8 mouse cellular contexts compared by ENCODE assay signal in the genomic region with DNA sequence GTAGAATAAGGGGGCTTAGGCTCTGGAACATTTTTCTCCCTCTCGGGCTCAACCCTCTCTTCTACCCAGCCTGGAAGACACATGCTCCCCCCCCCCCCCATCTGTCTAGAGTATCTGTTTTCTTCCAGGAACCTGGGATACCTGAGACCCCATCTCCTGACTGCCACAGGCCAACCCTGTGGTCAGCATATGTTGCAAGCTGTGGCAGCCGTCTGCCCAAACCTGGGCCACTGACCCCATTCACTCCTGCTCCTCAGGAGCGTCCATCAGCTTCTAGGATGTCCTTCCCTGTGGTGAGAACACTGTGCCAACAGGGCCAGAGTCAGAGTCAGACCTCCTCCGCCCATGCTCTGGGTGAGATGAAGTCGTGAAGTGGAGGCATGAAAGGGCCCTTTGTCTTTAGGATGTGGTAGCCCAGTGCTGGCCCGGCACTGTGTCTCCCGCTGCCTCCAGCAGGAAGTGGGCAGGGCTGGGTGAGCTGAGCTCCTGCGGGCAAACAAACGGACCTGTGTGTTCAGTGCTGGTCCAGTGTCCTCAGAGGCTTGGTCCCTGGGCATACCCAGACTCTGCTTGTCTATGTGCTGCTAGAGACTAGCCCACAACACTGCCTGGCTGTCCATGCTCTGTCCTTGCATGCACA.
DNase-seq lines count a peak whose midpoint lies in the region; ATAC-seq and TF ChIP-seq lines count a peak whose summit lies in the region.

No protein-coding gene starts in this region.

- no peaks in the 10 kb centered on the region for H3K9me3 ChIP-seq in forebrain, embryonic 10.5 days
- H3K9me3 ChIP-seq in forebrain, embryonic 11.5 days (ENCODE audit: control insufficient read depth, low read length), result no peaks in the 10 kb centered on the region
- H3K9me3 ChIP-seq in embryonic facial prominence, embryonic 15.5 days (replicated peaks), result no peaks in the 10 kb centered on the region

- peak overlapping the region; percentile 21; the same call in 1 of the 2 replicates for H3K27ac ChIP-seq in forebrain, embryonic 10.5 days
- no peak overlapping the region for H3K27ac ChIP-seq in forebrain, embryonic 11.5 days (ENCODE audit: low read depth, low read length)
- no peak overlapping the region for H3K27ac ChIP-seq in embryonic facial prominence, embryonic 15.5 days (replicated peaks)

- 58% methylated on average over 9 of the region's 9 CpGs for WGBS in forebrain, embryonic 10.5 days
- WGBS in forebrain, embryonic 11.5 days, result 57% methylated on average over 9 of the region's 9 CpGs
- 40% methylated on average over 9 of the region's 9 CpGs for WGBS in embryonic facial prominence, embryonic 15.5 days

- peaks cover 52% of the 10 kb centered on the region for H3K79me2 ChIP-seq in C2C12 (ENCODE audit: control insufficient read depth, insufficient read depth)

- H3K4me3 ChIP-seq in forebrain, embryonic 10.5 days, result no peak overlapping the region
- no peak overlapping the region for H3K4me3 ChIP-seq in forebrain, embryonic 11.5 days (ENCODE audit: low read depth, low read length)
- H3K4me3 ChIP-seq in C2C12 (ENCODE audit: insufficient read depth, poor library complexity, severe bottlenecking), result no peak overlapping the region
- H3K4me3 ChIP-seq in embryonic facial prominence, embryonic 15.5 days (replicated peaks), result no peak overlapping the region

- H3K27me3 ChIP-seq in forebrain, embryonic 10.5 days (ENCODE audit: poor library complexity, severe bottlenecking), result no peaks in the 10 kb centered on the region
- no peaks in the 10 kb centered on the region for H3K27me3 ChIP-seq in forebrain, embryonic 11.5 days (ENCODE audit: control insufficient read depth, insufficient read depth, low read length)
- no peaks in the 10 kb centered on the region for H3K27me3 ChIP-seq in C2C12 (ENCODE audit: control insufficient read depth, insufficient read depth, insufficient read length)
- no peaks in the 10 kb centered on the region for H3K27me3 ChIP-seq in embryonic facial prominence, embryonic 15.5 days

- TF ChIP-seq CTCF in C2C12 (IDR thresholded peaks at IDR 0.05; ENCODE audit: control insufficient read depth, insufficient read depth, insufficient read length), result no peak

- no peak for DNase-seq in forebrain, embryonic 10.5 days (ENCODE audit: extremely low spot score, low spot score)
- DNase-seq in forebrain, embryonic 11.5 days (ENCODE audit: low spot score), result no peak
- peak; percentile 39 to 61 for DNase-seq in left cerebral cortex, adult 9 months (ENCODE audit: low spot score in 2 of 2)
- DNase-seq in right cerebral cortex, postnatal 36 days (ENCODE audit: low spot score in 2 of 2), result peak; percentile 46 to 58
- no peak for DNase-seq in spleen, adult 12 weeks (ENCODE audit: low spot score)
- DNase-seq in heart, adult 9 months (ENCODE audit: low spot score in 2 of 2), result no peak

- H3ac ChIP-seq in C2C12 (ENCODE audit: control insufficient read depth, insufficient read length, low read depth), result peak overlapping the region; percentile 60

- peaks cover 12% of the 10 kb centered on the region for H3K79me3 ChIP-seq in C2C12 (ENCODE audit: low read depth)

- H3K36me3 ChIP-seq in forebrain, embryonic 10.5 days (replicated peaks), result 0 out of 2 replicates have a peak, but pooled peaks cover under 1% of the 10 kb centered on the region
- H3K36me3 ChIP-seq in forebrain, embryonic 11.5 days (ENCODE audit: control insufficient read depth, insufficient read depth, low read length), result no peaks in the 10 kb centered on the region
- peaks cover 10% of the 10 kb centered on the region for H3K36me3 ChIP-seq in C2C12 (ENCODE audit: control insufficient read depth, insufficient read depth)
- no peaks in the 10 kb centered on the region for H3K36me3 ChIP-seq in embryonic facial prominence, embryonic 15.5 days

- H3K4me1 ChIP-seq in forebrain, embryonic 10.5 days, result peaks cover 14% of the 10 kb centered on the region
- H3K4me1 ChIP-seq in forebrain, embryonic 11.5 days (replicated peaks; ENCODE audit: control insufficient read depth, insufficient read depth, low read length), result no peaks in the 10 kb centered on the region
- no peaks in the 10 kb centered on the region for H3K4me1 ChIP-seq in embryonic facial prominence, embryonic 15.5 days

- H3K9ac ChIP-seq in forebrain, embryonic 11.5 days (ENCODE audit: low read length), result no peak overlapping the region
- no peak overlapping the region for H3K9ac ChIP-seq in embryonic facial prominence, embryonic 15.5 days

- no peak for ATAC-seq in forebrain, embryonic 11.5 days (replicated peaks; ENCODE audit: low FRiP score)
- ATAC-seq in embryonic facial prominence, embryonic 15.5 days (ENCODE audit: insufficient number of reproducible peaks, low FRiP score, low TSS enrichment, low read depth), result peak; percentile 72

- H3K4me2 ChIP-seq in forebrain, embryonic 11.5 days (ENCODE audit: low read depth, low read length, severe bottlenecking), result no peak overlapping the region
- no peak overlapping the region for H3K4me2 ChIP-seq in embryonic facial prominence, embryonic 15.5 days (replicated peaks)

TF ChIP-seq in C2C12, 6 proteins besides CTCF, POLR2A, EP300 and RAD21:
- TF ChIP-seq MYOD1 (IDR thresholded peaks at IDR 0.05; ENCODE audit: control insufficient read depth, insufficient read length, low read depth) (peak; percentile 19), MAX (IDR thresholded peaks at IDR 0.05) (peak; percentile 55), FOSL1 (IDR thresholded peaks at IDR 0.05; ENCODE audit: insufficient read depth, low read length, poor library complexity, severe bottlenecking) (no peak), CEBPB (IDR thresholded peaks at IDR 0.05; ENCODE audit: low read depth) (peak; percentile 75)

Comparison
In these comparisons a context has a peak if more than half of its experiments do, and no peak if none do; other contexts are left out.
1. DNase-seq: peak in left cerebral cortex, adult 9 months (2 of 2) and right cerebral cortex, postnatal 36 days (2 of 2); none in forebrain, embryonic 10.5 days (single experiment), forebrain, embryonic 11.5 days (single experiment), spleen, adult 12 weeks (single experiment) and heart, adult 9 months (0 of 2).